Mouse (Mus musculus) hindbrain, embryonic 16.5 days (tissue): ENCODE measurements at regions not wholly inside any gene's neighbourhood (a gene's known extent, or its start where the extent isn't known, plus 50 kb on each side); places are given as distances from the start of the nearest gene placed in this dataset.
A peak's percentile ranks its signal among the peaks of the same experiment; 100 is the strongest.

Experiments
- ATAC-seq: fragments of 200-750 bp; cut with Nextera tagmentation; 2 replicates; pipeline ENCODE4 v1.8.0; 2017; ENCODE audit warnings: moderate TSS enrichment, moderate library complexity
- H3K27ac ChIP-seq: fragments of 300-500 bp; sonication (generic); 2 replicates; pipeline ENCODE4 v1.5.1; 2014; ENCODE audit warnings: low read depth, mild to moderate bottlenecking, control low read depth, low read length, moderate library complexity
- H3K27me3 ChIP-seq: fragments of 300-500 bp; sonication (generic); replicated peaks from 2 replicates; pipeline ENCODE4 v1.6.1; 2014; ENCODE audit warnings: low read length; ENCODE audit not compliant: control insufficient read depth, insufficient read depth
- H3K36me3 ChIP-seq: fragments of 300-500 bp; sonication (generic); 2 replicates; pipeline ENCODE4 v1.6.1; 2014; ENCODE audit warnings: mild to moderate bottlenecking, low read length, moderate library complexity, mixed read lengths; ENCODE audit not compliant: control insufficient read depth, insufficient read depth
- H3K4me1 ChIP-seq: fragments of 300-500 bp; sonication (generic); 2 replicates; pipeline ENCODE4 v1.6.1; 2014; ENCODE audit warnings: low read depth, low read length; ENCODE audit not compliant: control insufficient read depth, insufficient read depth
- H3K4me2 ChIP-seq: fragments of 300-500 bp; sonication (generic); 2 replicates; pipeline ENCODE4 v1.6.1; 2014; ENCODE audit warnings: mild to moderate bottlenecking, low read length, control low read depth, moderate library complexity
- H3K4me3 ChIP-seq: fragments of 300-500 bp; sonication (generic); 2 replicates; pipeline ENCODE4 v1.5.1; 2014; ENCODE audit warnings: mild to moderate bottlenecking, low read length, control low read depth, moderate library complexity
- H3K9ac ChIP-seq: fragments of 300-500 bp; sonication (generic); 2 replicates; pipeline ENCODE4 v1.6.1; 2014; ENCODE audit warnings: low read depth, mild to moderate bottlenecking, control low read depth, low read length, moderate library complexity
- H3K9me3 ChIP-seq: fragments of 300-500 bp; sonication (generic); 2 replicates; pipeline ENCODE4 v1.6.1; 2014; ENCODE audit warnings: mild to moderate bottlenecking, low read length, moderate library complexity; ENCODE audit not compliant: control insufficient read depth
- WGBS: fragments of 180-500 bp; shearing (Covaris S2); extraction: QIAGEN DNeasy Blood & Tissue Kit; methylation state at CpG from one replicate; pipeline ENCODE4 v1.1.7; 2014; 5-methylcytosine and 5-hydroxymethylcytosine counted together

GRCm38 (mm10) chr13:85773848-85774247, 272.9 kb downstream of the Cox7c start:
- Histone ChIP-seq H3K4me2 (no peak overlapping the region), H3K36me3 (no peaks in the 10 kb centered on the region), H3K9ac (no peak overlapping the region), H3K4me1 (no peaks in the 10 kb centered on the region), H3K9me3 (no peaks in the 10 kb centered on the region), H3K4me3 (no peak overlapping the region), H3K27me3 (no peaks in the 10 kb centered on the region), H3K27ac (no peak overlapping the region)
- peak; percentile 98 for ATAC-seq
- 51% methylated on average over 1 of the region's 1 CpGs for WGBS

- Histone ChIP-seq H3K36me3 (no peaks in the 10 kb centered on the region), H3K9me3 (no peaks in the 10 kb centered on the region), H3K4me3 (no peak overlapping the region), H3K4me1 (no peaks in the 10 kb centered on the region), H3K27me3 (no peaks in the 10 kb centered on the region), H3K4me2 (no peak overlapping the region), H3K27ac (no peak overlapping the region), H3K9ac (no peak overlapping the region)
- no peak for ATAC-seq
- WGBS = 61% methylated on average over 3 of the region's 3 CpGs
Observed at GRCm38 (mm10) chr13:85771027-85771681, 275.6 kb downstream of the Cox7c start.

GRCm38 (mm10) chr13:85770538-85770937, 276.2 kb downstream of the Cox7c start:
- Histone ChIP-seq H3K27ac (no peak overlapping the region), H3K4me3 (no peak overlapping the region), H3K4me1 (no peaks in the 10 kb centered on the region), H3K4me2 (no peak overlapping the region), H3K36me3 (no peaks in the 10 kb centered on the region), H3K9ac (no peak overlapping the region), H3K9me3 (no peaks in the 10 kb centered on the region), H3K27me3 (no peaks in the 10 kb centered on the region)
- no peak for ATAC-seq

- H3K4me1 ChIP-seq = no peaks in the 10 kb centered on the region
- peak; percentile 50; the same call in 1 of the 2 replicates for ATAC-seq
- H3K4me3 ChIP-seq = no peak overlapping the region
- H3K9ac ChIP-seq = no peak overlapping the region
- no peak overlapping the region for H3K4me2 ChIP-seq
- no peaks in the 10 kb centered on the region for H3K27me3 ChIP-seq
- H3K9me3 ChIP-seq = no peaks in the 10 kb centered on the region
- WGBS = 56% methylated on average over 1 of the region's 1 CpGs
- H3K27ac ChIP-seq = no peak overlapping the region
- H3K36me3 ChIP-seq = no peaks in the 10 kb centered on the region
Observed at GRCm38 (mm10) chr13:85768520-85768919, 278.2 kb downstream of the Cox7c start.

GRCm38 (mm10) chr13:85724616-85725015, 322.1 kb downstream of the Cox7c start:
- Histone ChIP-seq H3K9me3 (no peaks in the 10 kb centered on the region), H3K27ac (no peak overlapping the region), H3K4me1 (no peaks in the 10 kb centered on the region), H3K9ac (no peak overlapping the region), H3K36me3 (no peaks in the 10 kb centered on the region), H3K27me3 (no peaks in the 10 kb centered on the region), H3K4me3 (no peak overlapping the region), H3K4me2 (no peak overlapping the region)
- 94% methylated on average over 3 of the region's 3 CpGs for WGBS
- ATAC-seq = no peak

GRCm38 (mm10) chr13:85724105-85724504, 322.6 kb downstream of the Cox7c start:
- Histone ChIP-seq H3K4me2 (no peak overlapping the region), H3K4me3 (no peak overlapping the region), H3K36me3 (no peaks in the 10 kb centered on the region), H3K9ac (no peak overlapping the region), H3K9me3 (no peaks in the 10 kb centered on the region), H3K27me3 (no peaks in the 10 kb centered on the region), H3K27ac (no peak overlapping the region), H3K4me1 (no peaks in the 10 kb centered on the region)
- ATAC-seq = no peak
- 90% methylated on average over 5 of the region's 5 CpGs for WGBS

GRCm38 (mm10) chr13:85720314-85720713, 326.4 kb downstream of the Cox7c start:
- H3K4me3 ChIP-seq = no peak overlapping the region
- no peaks in the 10 kb centered on the region for H3K9me3 ChIP-seq
- 89% methylated on average over 3 of the region's 3 CpGs for WGBS
- H3K27ac ChIP-seq = no peak overlapping the region
- H3K4me2 ChIP-seq = no peak overlapping the region
- no peaks in the 10 kb centered on the region for H3K27me3 ChIP-seq
- H3K9ac ChIP-seq = no peak overlapping the region
- no peaks in the 10 kb centered on the region for H3K36me3 ChIP-seq
- no peaks in the 10 kb centered on the region for H3K4me1 ChIP-seq
- ATAC-seq = no peak

- H3K27me3 ChIP-seq = no peaks in the 10 kb centered on the region
- WGBS = 84% methylated on average over 2 of the region's 2 CpGs
- H3K9me3 ChIP-seq = no peaks in the 10 kb centered on the region
- no peak for ATAC-seq
- H3K9ac ChIP-seq = no peak overlapping the region
- H3K27ac ChIP-seq = no peak overlapping the region
- H3K36me3 ChIP-seq = no peaks in the 10 kb centered on the region
- H3K4me1 ChIP-seq = no peaks in the 10 kb centered on the region
- no peak overlapping the region for H3K4me2 ChIP-seq
- H3K4me3 ChIP-seq = no peak overlapping the region
Observed at GRCm38 (mm10) chr13:85715883-85716498, 330.7 kb downstream of the Cox7c start.

GRCm38 (mm10) chr13:85692374-85692773, 354.3 kb downstream of the Cox7c start:
- ATAC-seq = no peak
- Histone ChIP-seq H3K4me3 (no peak overlapping the region), H3K9me3 (no peaks in the 10 kb centered on the region), H3K9ac (no peak overlapping the region), H3K27me3 (no peaks in the 10 kb centered on the region), H3K27ac (no peak overlapping the region), H3K4me2 (no peak overlapping the region), H3K4me1 (no peaks in the 10 kb centered on the region), H3K36me3 (no peaks in the 10 kb centered on the region)
- 32% methylated on average over 1 of the region's 1 CpGs for WGBS
